Mouse (Mus musculus) lung, adult 2 months (tissue): ENCODE measurements at regions not wholly inside any gene's neighbourhood (a gene's known extent, or its start where the extent isn't known, plus 50 kb on each side); places are given as distances from the start of the nearest gene placed in this dataset.

ENCODE experiments used
- CTCF ChIP-seq: fragments of 200-500 bp; IDR thresholded peaks from 2 replicates; pipeline ENCODE4 v1.5.1; 2011; ENCODE audit warnings: mild to moderate bottlenecking, low read length, control low read depth; ENCODE audit not compliant: insufficient read depth
- POLR2A ChIP-seq: fragments of 200-500 bp; IDR thresholded peaks from 2 replicates; pipeline ENCODE4 v1.6.1; 2011; ENCODE audit warnings: low read depth, mild to moderate bottlenecking, control low read depth, low read length, borderline replicate concordance; ENCODE audit errors: extremely low read depth

- TF ChIP-seq CTCF (no peak), POLR2A (no peak)
Measured at GRCm38 (mm10) chr13:52223098-52223962, 307.7 kb downstream of the Diras2 start.
